Mouse (Mus musculus) brain, embryonic 18.5 days (tissue): ENCODE measurements around the gene Oosp2.

Experiments used
- DNase-seq: peaks from one replicate; pipeline ENCODE4 v3.0.0-alpha.2; 2012; ENCODE audit warnings: low read depth, low spot score

Oosp2 gene

GRCm38 (mm10) chr19:11604603-11605002 lies 55.8 kb downstream of the Oosp2 start, which contains the start of gene Ms4a6d:
TSS of gene Ms4a6d (minus strand) at chr19:11604849.
- no peak for DNase-seq

DNA sequence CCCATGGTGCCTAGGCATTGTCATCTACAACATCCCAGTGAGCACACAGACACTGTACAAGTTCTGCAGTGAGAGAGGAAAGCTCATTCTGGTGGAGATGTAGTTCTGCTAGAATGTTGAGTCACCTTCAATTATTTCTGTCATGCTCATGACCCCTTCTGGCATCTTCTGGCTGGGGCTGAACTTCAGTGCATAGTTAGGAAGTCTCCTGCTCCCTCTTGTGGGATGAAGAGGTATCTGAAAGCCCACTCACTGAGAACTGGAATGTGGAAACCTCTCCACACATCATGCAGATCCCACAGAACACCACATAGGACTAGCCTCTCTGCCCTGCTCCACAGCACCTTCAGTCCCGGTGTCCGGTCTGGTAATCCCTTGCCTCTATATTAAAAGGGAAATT lies 58.3 kb downstream of the Oosp2 start:
- no peak for DNase-seq

DNA sequence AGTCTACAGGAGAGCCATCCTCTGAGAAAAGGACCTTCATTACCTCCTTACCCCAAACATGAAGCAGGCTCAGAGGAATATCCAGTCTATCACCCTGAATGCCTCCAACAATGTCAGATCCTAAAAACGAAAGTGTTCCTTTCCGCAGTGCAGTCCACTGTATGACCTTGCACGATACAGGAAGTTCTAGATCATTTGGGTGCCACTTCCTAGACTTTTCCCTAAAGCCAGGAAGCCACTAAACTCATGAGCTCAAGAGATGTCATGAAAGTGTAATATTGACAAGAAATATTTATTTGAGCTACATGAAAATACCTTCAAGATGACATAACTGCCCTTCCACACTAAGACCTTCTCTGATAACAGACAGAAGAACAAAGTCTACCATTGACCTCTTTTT lies 59.0 kb downstream of the Oosp2 start:
- DNase-seq: no peak
